Mouse (Mus musculus): ENCODE measurements around the gene Triobp. TPM values are rescaled to one million over a fixed set of nuclear protein-coding genes. Genes with fewer than 3 reads are reported as not detected.
A peak's percentile ranks its signal among the peaks of the same experiment; 100 is the strongest.

Gene Triobp
- total RNA-seq, 2 experiments from 2014 or later = 98.7 to 106 TPM

- no peak for DNase-seq
These were observed 22.4 kb upstream of the Triobp start for GRCm38 (mm10) chr15:78925129-78925528.

GRCm38 (mm10) chr15:78926021-78926919 lies 21.3 kb upstream of the Triobp start, which contains the start of gene Lgals1:
Gene Lgals1 (plus strand): TSS chr15:78926725.
- intact Hi-C loops (cut with DNase I) = no loop called here

More at GRCm38 (mm10) chr15:78925129-78925528, 22.4 kb upstream of the Triobp start:
- intact Hi-C loops (cut with DNase I) = no loop called here

GRCm38 (mm10) chr15:78927021-78927787 lies 20.3 kb upstream of the Triobp start:
- peak; percentile 55 for DNase-seq
- intact Hi-C loops (cut with DNase I) = no loop called here

More at GRCm38 (mm10) chr15:78926021-78926919, 21.3 kb upstream of the Triobp start, which contains the start of gene Lgals1:
- DNase-seq = peak; percentile 91

- intact Hi-C loops (cut with DNase I) = no loop called here
- peak; percentile 57 for DNase-seq
These were observed 19.6 kb upstream of the Triobp start for GRCm38 (mm10) chr15:78927788-78928457.

GRCm38 (mm10) chr15:78928539-78928938 lies 19.0 kb upstream of the Triobp start:
- DNase-seq = no peak
- intact Hi-C loops (cut with DNase I) = no loop called here

GRCm38 (mm10) chr15:78930192-78930706 lies 17.3 kb upstream of the Triobp start:
- DNase-seq = no peak
- intact Hi-C loops (cut with DNase I) = no loop called here

GRCm38 (mm10) chr15:78930801-78931426 lies 16.6 kb upstream of the Triobp start:
- intact Hi-C loops (cut with DNase I) = no loop called here
- DNase-seq = no peak

GRCm38 (mm10) chr15:78931577-78931976 lies 15.9 kb upstream of the Triobp start:
- intact Hi-C loops (cut with DNase I) = no loop called here
- DNase-seq = no peak

GRCm38 (mm10) chr15:78934784-78935320 lies 12.7 kb upstream of the Triobp start, which contains the start of gene Nol12:
Gene Nol12 (plus strand): TSS chr15:78934933.
- DNase-seq = peak; percentile 79
- intact Hi-C loops (cut with DNase I) = no loop called here

GRCm38 (mm10) chr15:78936403-78936802 lies 11.1 kb upstream of the Triobp start:
- intact Hi-C loops (cut with DNase I) = no loop called here
- no peak for DNase-seq

GRCm38 (mm10) chr15:78937311-78937710 lies 10.2 kb upstream of the Triobp start:
- intact Hi-C loops (cut with DNase I) = no loop called here
- no peak for DNase-seq

GRCm38 (mm10) chr15:78937963-78938362 lies 9.6 kb upstream of the Triobp start:
- DNase-seq = peak; percentile 51
- intact Hi-C loops (cut with DNase I) = no loop called here

GRCm38 (mm10) chr15:78940325-78940724 lies 7.2 kb upstream of the Triobp start:
- intact Hi-C loops (cut with DNase I) = no loop called here

GRCm38 (mm10) chr15:78942663-78943062 lies 4.9 kb upstream of the Triobp start:
- DNase-seq = peak; percentile 82
- intact Hi-C loops (cut with DNase I) = no loop called here

More at GRCm38 (mm10) chr15:78940325-78940724, 7.2 kb upstream of the Triobp start:
- no peak for DNase-seq

- DNase-seq = no peak
- intact Hi-C loops (cut with DNase I) = no loop called here
These were observed 1.3 kb upstream of the Triobp start for GRCm38 (mm10) chr15:78946232-78946631.

- no peak for DNase-seq
- intact Hi-C loops (cut with DNase I) = no loop called here
These were observed 715 bp downstream of the Triobp start for GRCm38 (mm10) chr15:78948152-78948725.

- DNase-seq = no peak
- intact Hi-C loops (cut with DNase I) = no loop called here
These were observed 1.4 kb downstream of the Triobp start for GRCm38 (mm10) chr15:78948883-78949282.

- DNase-seq = no peak
- intact Hi-C loops (cut with DNase I) = no loop called here
These were observed 8.1 kb downstream of the Triobp start for GRCm38 (mm10) chr15:78955663-78956062.

GRCm38 (mm10) chr15:78956351-78956750 lies 8.8 kb downstream of the Triobp start:
- intact Hi-C loops (cut with DNase I) = no loop called here
- DNase-seq = no peak
